Mouse (Mus musculus): ENCODE measurements at regions not wholly inside any gene's neighbourhood (a gene's known extent, or its start where the extent isn't known, plus 50 kb on each side); places are given as distances from the start of the nearest gene placed in this dataset.

- CTCF ChIA-PET, result no interaction called here
Observed at GRCm38 (mm10) chr12:95937705-95938104, 245.7 kb downstream of the Flrt2 start.

DNA sequence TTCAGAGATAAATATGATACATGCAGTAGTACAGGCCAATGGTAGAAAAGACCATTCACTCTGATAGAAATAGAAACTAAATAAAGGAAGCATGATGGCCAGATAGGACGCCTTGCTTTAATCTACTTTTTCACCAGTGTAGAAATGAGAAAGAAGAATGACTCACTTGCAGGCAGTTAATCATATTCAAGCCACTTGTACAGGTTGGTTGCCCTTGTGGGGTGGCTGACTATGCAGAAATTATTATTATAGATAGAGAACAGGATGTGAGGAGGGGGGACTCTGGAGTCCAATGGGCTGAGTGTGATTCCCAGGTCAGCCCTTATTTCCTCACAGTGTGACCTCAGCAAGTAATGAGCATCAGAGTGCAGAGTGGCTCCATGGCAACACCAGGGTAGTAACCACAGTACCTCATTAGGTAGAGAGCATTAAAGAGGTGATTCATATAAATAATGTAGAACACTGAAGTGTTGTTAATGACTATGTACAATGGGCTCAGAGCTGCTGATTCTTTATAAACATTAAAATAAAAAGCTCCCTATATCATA is 248.5 kb downstream of the Flrt2 start:
- CTCF ChIA-PET, result no interaction called here

DNA sequence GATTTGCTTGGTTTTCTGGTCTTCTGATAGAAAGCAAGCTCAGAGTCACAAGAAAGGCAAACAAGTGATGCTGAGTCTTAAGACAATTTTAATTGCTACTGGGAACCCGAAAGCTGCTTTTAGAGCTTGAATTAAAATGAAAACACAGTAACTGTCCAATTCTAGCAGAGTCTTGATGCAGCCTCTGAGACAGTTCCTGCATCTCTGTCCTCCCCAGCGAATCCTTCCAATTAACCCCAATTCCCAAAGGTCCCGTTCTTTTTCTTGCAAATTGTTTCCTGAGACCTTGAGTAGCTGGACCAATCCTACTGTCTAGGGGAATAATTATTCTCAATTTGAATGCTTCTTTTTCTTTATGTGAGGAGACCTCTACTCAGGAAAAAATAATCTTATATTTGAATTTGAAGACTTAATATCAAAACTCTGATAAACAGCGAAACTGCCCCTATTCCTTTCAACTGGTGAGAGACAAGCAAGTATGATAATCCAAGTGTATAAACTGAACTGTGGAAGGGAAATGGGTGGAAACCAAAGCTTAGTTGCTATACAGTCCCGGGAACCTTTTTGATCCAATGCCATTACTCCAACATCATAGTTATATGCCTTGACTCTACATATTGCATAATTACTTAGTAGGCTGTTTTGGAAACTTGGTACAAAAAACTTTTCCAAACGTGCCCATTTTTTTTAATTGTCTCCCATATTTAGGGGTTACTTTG is 267.9 kb downstream of the Flrt2 start:
- CTCF ChIA-PET, result no interaction called here

DNA sequence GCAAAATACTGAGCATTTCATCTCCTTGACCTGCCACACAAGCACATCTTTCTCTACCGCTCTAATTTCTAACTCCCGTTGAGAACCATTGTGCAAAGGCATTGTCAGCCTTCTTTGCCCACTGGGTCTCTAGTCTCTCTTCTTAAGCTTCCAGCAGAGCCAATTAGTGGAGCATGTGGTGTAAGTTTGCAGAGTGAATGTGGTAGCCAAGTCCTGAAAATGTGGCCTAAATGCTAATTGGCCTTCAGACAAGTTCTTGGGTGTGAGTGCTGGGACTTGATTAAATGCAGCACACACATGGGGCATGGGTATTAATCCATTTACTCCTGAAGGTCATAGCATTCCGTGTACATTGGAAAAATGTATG is 268.5 kb downstream of the Flrt2 start:
- CTCF ChIA-PET, result no interaction called here

DNA sequence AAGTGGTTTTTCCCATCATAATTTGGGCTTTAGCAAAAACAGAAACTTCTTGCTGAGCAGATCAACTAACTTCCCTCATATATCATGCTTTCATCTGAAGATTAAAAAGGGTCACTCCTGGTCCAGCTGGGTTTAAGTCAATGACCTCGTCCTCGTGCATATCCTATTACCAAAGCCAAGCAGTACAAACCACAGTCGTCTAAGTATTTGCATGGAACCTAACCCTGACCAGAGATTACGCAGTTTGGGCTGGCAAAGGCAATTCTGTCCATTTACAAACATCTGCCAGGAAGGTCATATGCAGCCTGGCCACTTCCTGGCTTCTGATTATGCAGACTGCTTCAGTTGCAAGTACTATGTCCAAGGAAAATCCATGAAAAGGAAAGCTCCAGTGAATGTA is 270.8 kb downstream of the Flrt2 start:
- CTCF ChIA-PET, result no interaction called here

GRCm38 (mm10) chr12:95988669-95989288 is 296.8 kb downstream of the Flrt2 start:
- CTCF ChIA-PET, result no interaction called here

- CTCF ChIA-PET, result no interaction called here
Observed at GRCm38 (mm10) chr12:95994963-95995362, 302.9 kb downstream of the Flrt2 start.

GRCm38 (mm10) chr12:96030180-96030579 is 338.2 kb downstream of the Flrt2 start:
- CTCF ChIA-PET, result no interaction called here

DNA sequence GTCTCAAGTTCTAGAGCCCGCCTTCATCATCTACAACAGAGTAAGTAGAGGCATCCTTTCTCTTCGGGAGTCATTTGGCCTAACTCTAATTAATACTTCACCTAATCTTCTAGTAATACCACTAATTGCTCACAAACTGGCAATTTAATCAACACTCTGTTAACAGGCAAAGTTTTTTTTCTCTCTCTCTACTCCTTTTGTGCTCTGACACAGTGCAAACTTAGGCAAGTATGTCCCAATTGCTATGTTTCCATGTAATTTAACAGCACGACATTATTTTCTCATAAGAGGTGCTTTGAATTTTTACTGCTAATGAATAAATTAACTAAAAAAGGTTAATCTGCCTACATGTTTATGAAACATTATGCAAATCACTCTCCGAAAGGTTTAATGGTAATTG is 383.3 kb downstream of the Flrt2 start:
- CTCF ChIA-PET, result no interaction called here

- CTCF ChIA-PET, result no interaction called here
Observed at GRCm38 (mm10) chr12:96090995-96091394, 399.0 kb downstream of the Flrt2 start.

GRCm38 (mm10) chr12:96106254-96106653 is 414.2 kb downstream of the Flrt2 start:
- CTCF ChIA-PET, result no interaction called here

- CTCF ChIA-PET, result no interaction called here
Observed at GRCm38 (mm10) chr12:96114727-96115379, 422.8 kb downstream of the Flrt2 start.

GRCm38 (mm10) chr12:96117553-96117952 is 425.5 kb downstream of the Flrt2 start:
- CTCF ChIA-PET, result no interaction called here

DNA sequence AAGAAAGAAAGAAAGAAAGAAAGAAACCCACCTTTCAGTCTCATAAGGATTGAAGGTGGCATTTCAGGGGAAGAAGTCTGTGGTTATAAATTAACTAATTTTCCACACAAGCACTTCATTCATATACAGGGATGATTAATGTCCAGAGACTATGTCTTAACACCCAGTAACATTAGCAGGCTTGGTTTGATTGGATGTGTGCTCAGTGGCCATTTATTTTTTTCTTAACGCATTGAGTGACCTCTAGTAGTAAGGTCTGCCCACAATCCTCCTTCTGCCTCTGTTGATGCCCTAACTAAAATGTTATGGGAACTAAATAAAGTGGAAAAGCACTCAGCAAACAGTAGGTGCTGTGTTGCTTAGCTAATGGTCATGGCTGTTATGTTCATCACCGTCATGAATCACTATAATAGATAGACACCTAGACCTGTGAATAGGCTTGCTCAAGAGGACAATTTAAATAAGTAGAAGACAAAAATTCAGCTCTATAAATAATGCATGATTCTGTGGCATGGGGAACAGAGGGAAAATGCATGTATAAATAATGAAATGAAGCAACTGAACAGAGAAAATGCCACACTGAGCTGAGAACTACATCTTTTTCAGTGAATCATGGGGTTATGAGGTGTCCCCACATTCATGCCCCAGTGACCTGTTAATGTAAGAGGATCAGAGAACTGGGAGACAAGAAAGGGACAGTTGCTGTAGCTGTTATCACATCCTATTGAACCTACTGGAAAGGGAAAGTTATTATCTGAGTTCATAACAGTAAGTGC is 432.3 kb downstream of the Flrt2 start:
- CTCF ChIA-PET, result no interaction called here

GRCm38 (mm10) chr12:96129870-96130454 is 437.9 kb downstream of the Flrt2 start:
- CTCF ChIA-PET, result no interaction called here

DNA sequence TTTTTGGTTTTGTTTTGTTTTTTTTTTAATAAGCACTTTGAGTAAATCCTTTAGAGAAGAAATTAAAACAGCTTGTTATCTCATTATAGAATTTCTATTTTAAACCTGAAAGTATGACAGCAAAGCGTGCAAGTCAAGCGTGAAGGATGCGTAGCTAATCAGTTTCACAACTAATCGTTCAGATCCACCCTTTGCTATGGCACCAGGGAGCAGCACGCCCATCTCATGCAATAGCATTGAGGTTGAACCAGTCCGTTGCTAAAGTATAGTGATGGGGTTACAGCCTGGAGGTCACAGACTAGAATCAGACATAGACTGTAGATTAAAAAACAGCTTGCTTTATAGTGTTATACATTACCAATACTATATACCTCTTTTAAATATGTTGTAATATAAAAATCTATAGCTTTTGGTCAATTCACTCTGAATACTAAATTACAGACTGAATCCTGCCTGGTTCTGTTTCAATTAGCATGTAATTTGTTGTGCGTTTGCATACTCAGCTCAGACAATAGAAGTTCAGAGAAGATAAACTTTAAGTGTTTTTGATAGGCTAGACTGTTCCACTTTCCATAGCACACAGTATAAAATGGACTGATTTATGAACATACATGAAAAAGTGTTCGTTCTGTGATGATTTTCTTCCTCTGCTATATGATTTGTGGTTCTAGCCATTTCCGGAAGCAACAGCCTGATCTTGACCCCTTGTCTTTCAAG is 438.9 kb downstream of the Flrt2 start:
- CTCF ChIA-PET, result no interaction called here

DNA sequence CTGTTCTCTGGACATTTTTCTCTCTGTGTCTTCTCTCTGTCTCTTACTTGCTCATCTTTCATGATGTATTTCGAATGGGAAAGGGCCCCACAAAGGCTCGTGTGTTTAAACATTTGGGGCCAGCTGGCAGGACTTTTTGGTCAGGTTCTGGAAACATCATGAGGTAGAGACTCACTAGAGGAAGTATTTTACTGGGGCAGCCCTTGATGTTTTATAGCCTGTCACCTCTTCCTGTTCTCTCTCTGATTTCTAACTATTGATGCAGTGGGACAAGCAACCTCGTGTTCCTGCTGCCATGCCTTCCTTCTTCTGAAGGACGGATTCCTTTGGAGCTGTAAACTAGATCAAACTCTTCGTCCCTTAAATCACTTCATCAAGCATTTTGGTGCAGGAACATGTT is 442.1 kb downstream of the Flrt2 start:
- CTCF ChIA-PET, result no interaction called here

DNA sequence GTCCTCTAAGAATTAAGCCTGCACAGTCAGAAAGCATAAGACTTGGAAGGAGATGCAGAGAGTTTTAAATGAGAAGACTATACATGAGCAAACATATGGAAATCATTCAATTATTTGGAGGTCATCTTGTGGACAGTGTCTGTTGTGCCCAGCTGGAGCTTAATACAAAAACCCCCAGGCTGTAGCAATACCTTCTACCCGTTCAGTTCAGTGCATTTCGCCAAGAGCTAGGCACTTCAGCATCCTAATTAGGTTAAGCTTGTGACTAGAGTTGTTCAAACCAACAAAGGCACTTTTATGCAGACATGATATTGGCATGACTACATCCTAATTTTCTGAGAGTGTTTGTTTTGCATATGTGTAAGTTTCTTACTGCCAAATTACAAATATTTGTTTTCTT is 449.7 kb downstream of the Flrt2 start:
- CTCF ChIA-PET, result no interaction called here

GRCm38 (mm10) chr12:96154095-96154494 is 462.1 kb downstream of the Flrt2 start:
- CTCF ChIA-PET, result no interaction called here

DNA sequence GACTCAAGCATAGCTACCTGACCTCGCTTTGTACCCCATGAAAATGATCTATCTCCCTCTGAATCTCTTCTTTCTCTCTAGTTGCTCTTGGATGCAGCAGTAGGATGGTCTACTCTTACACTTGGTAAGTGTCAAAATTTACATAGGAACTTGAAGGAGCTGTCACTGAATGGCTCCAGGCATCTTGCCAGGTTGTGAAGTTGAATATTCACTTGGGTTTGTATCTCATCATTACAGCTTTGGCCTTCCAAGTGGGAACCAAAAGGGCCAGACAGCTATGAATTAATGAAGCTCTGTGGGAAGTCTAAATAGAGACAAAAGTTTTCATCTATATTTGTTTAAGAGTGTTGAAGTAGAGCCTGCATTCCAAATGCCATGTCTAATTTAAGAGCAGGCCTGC is 475.5 kb downstream of the Flrt2 start:
- CTCF ChIA-PET, result no interaction called here

DNA sequence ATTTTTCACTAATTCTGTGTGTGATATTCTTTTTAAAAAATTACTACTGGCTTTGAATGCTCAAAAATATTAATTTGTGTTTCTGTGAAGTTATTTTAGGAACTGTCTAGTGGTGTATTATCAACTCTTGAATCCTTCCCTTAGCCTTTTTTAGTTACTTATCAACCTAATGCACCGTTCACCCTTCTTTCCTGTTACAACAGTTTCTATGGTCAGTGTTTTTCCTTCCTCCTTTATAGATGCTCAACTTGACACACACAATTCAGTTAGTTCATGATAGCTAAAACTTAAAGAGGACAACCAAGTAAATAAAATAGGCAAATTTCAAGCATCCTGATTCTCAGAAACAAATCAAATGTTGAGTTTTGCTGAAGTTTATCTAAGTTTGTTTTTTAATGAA is 506.9 kb downstream of the Flrt2 start:
- CTCF ChIA-PET, result no interaction called here

- CTCF ChIA-PET, result no interaction called here
Observed at GRCm38 (mm10) chr12:96201855-96202254, 509.8 kb downstream of the Flrt2 start.
